Mouse (Mus musculus): Measurements from ENCODE around the gene Gm49355. TPM values are rescaled to one million over a fixed set of nuclear protein-coding genes. Genes with fewer than 3 reads are reported as not detected.
"Not testable (repeated sequence)": the region's sequence is repeated elsewhere in the genome, so short reads cannot be mapped to it uniquely, and the experiment has no call there.

The Gm49355 gene
- polyA plus RNA-seq (2015; fragmentation: Nextera tagmentation; extraction: Ambion mirVana): 0.12 and 0.23 TPM in 2 replicates

DNA sequence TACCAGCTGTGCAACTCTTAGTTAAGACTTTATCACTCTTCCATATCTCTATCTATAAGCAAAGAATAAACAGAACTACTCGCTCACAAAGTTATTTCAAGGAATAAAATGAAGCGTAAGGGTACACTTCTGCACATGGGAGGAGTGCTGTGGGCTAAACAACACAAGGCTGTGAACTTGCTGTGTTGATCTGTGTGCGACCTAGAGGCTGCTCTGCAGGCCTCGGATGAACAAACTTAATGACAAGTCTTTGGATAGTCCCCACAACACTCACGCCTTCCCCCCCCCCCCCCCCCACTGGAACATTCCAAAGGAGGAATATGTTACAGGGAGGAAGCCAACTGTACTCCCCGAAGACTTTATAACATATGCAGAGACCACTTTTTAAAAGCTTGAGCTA is at the start of gene Gm49355:
Gene Gm49355, plus strand, starts transcription at position 336 of the 400 bp plus-strand sequence.
- peak within 1 kb of the TSS; percentile 96 for H3K27ac ChIP-seq (ENCODE audit: low read depth, low read length)
- no peaks in the 10 kb centered on the region for H3K4me1 ChIP-seq (replicated peaks; ENCODE audit: control insufficient read depth, insufficient read depth, low read length)
- ATAC-seq: no peak
- H3K9me3 ChIP-seq (ENCODE audit: control insufficient read depth): no peaks in the 10 kb centered on the region
- peak within 1 kb of the TSS; percentile 62 for H3K4me2 ChIP-seq (replicated peaks; ENCODE audit: low read depth)
- peak within 1 kb of the TSS; percentile 69 for H3K4me3 ChIP-seq (ENCODE audit: low read depth, low read length)
- no peaks in the 10 kb centered on the region for H3K36me3 ChIP-seq (ENCODE audit: control insufficient read depth, insufficient read depth)
- H3K9ac ChIP-seq (ENCODE audit: low read depth, low read length): peak within 1 kb of the TSS; percentile 89
- no peak for TF ChIP-seq CTCF (IDR thresholded peaks at IDR 0.05; ENCODE audit: low read depth)
- 85% methylated on average over 5 of the region's 6 CpGs for WGBS
- H3K27me3 ChIP-seq (replicated peaks; ENCODE audit: control insufficient read depth, insufficient read depth, low read length): no peaks in the 10 kb centered on the region

GRCm38 (mm10) chr14:12243726-12244125 is 40.0 kb upstream of the Gm49355 start:
- no peak for TF ChIP-seq CTCF (IDR thresholded peaks at IDR 0.05; ENCODE audit: low read depth)
- Histone ChIP-seq H3K4me2 (replicated peaks; ENCODE audit: low read depth) (no peak overlapping the region), H3K4me3 (ENCODE audit: low read depth, low read length) (no peak overlapping the region), H3K4me1 (replicated peaks; ENCODE audit: control insufficient read depth, insufficient read depth, low read length) (no peaks in the 10 kb centered on the region), H3K27ac (ENCODE audit: low read depth, low read length) (no peak overlapping the region), H3K36me3 (ENCODE audit: control insufficient read depth, insufficient read depth) (no peaks in the 10 kb centered on the region), H3K9me3 (ENCODE audit: control insufficient read depth) (no peaks in the 10 kb centered on the region), H3K27me3 (replicated peaks; ENCODE audit: control insufficient read depth, insufficient read depth, low read length) (no peaks in the 10 kb centered on the region), H3K9ac (ENCODE audit: low read depth, low read length) (no peak overlapping the region)
- WGBS: 77% methylated on average over 4 of the region's 4 CpGs
- ATAC-seq: no peak

- 53% methylated on average over 3 of the region's 3 CpGs for WGBS
- no peak for ATAC-seq
- TF ChIP-seq CTCF (IDR thresholded peaks at IDR 0.05; ENCODE audit: low read depth): no peak
Measured at GRCm38 (mm10) chr14:12276031-12276430, 7.7 kb upstream of the Gm49355 start.

GRCm38 (mm10) chr14:12284141-12284912 is 551 bp downstream of the Gm49355 start, which contains the start of gene 3830406C13Rik:
Gene 3830406C13Rik, plus strand, starts transcription at chr14:12284173.
- Histone ChIP-seq H3K9me3 (ENCODE audit: control insufficient read depth) (no peaks in the 10 kb centered on the region), H3K4me3 (ENCODE audit: low read depth, low read length) (peak within 1 kb of the TSS; percentile 69), H3K4me2 (replicated peaks; ENCODE audit: low read depth) (peak within 1 kb of the TSS; percentile 62), H3K27me3 (replicated peaks; ENCODE audit: control insufficient read depth, insufficient read depth, low read length) (no peaks in the 10 kb centered on the region), H3K27ac (ENCODE audit: low read depth, low read length) (peak within 1 kb of the TSS; percentile 96), H3K36me3 (ENCODE audit: control insufficient read depth, insufficient read depth) (no peaks in the 10 kb centered on the region), H3K9ac (ENCODE audit: low read depth, low read length) (peak within 1 kb of the TSS; percentile 89), H3K4me1 (replicated peaks; ENCODE audit: control insufficient read depth, insufficient read depth, low read length) (no peaks in the 10 kb centered on the region)
- ATAC-seq: peak; percentile 97
- 1% methylated on average over 48 of the region's 48 CpGs for WGBS
- no peak for TF ChIP-seq CTCF (IDR thresholded peaks at IDR 0.05; ENCODE audit: low read depth)

More at GRCm38 (mm10) chr14:12276031-12276430, 7.7 kb upstream of the Gm49355 start:
- no peaks in the 10 kb centered on the region for H3K36me3 ChIP-seq (ENCODE audit: control insufficient read depth, insufficient read depth)
- H3K9ac ChIP-seq (ENCODE audit: low read depth, low read length): no peak overlapping the region
- no peak overlapping the region for H3K4me2 ChIP-seq (replicated peaks; ENCODE audit: low read depth)
- H3K27me3 ChIP-seq (replicated peaks; ENCODE audit: control insufficient read depth, insufficient read depth, low read length): no peaks in the 10 kb centered on the region
- no peak overlapping the region for H3K4me3 ChIP-seq (ENCODE audit: low read depth, low read length)
- no peaks in the 10 kb centered on the region for H3K9me3 ChIP-seq (ENCODE audit: control insufficient read depth)
- no peaks in the 10 kb centered on the region for H3K4me1 ChIP-seq (replicated peaks; ENCODE audit: control insufficient read depth, insufficient read depth, low read length)
- H3K27ac ChIP-seq (ENCODE audit: low read depth, low read length): no peak overlapping the region

DNA sequence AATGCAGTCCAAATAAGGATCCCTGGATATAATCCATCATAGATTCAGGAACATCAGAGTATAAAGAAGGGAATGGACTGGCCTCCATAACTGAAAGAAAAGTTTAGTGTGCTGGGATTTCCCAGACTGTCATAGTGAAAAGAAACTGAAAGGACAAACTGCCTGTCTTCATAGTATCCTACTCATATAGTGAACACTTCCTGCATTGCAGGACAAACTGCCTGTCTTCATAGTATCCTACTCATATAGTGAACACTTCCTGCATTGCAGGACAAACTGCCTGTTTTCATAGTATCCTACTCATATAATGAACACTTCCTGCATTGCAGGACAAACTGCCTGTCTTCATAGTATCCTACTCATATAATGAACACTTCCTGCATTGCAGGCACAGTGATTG is 6.0 kb downstream of the Gm49355 start:
- not testable (repeated sequence) for H3K9ac ChIP-seq (ENCODE audit: low read depth, low read length); H3K9me3 ChIP-seq (ENCODE audit: control insufficient read depth); H3K27ac ChIP-seq (ENCODE audit: low read depth, low read length); H3K4me1 ChIP-seq (replicated peaks; ENCODE audit: control insufficient read depth, insufficient read depth, low read length); H3K4me3 ChIP-seq (ENCODE audit: low read depth, low read length); H3K27me3 ChIP-seq (replicated peaks; ENCODE audit: control insufficient read depth, insufficient read depth, low read length); H3K4me2 ChIP-seq (replicated peaks; ENCODE audit: low read depth)
- 0 out of 2 replicates have a peak, but pooled peaks have one; percentile 47 for ATAC-seq
- peaks cover 13% of the 10 kb centered on the region; the same call in 1 of the 2 replicates for H3K36me3 ChIP-seq (ENCODE audit: control insufficient read depth, insufficient read depth)

DNA sequence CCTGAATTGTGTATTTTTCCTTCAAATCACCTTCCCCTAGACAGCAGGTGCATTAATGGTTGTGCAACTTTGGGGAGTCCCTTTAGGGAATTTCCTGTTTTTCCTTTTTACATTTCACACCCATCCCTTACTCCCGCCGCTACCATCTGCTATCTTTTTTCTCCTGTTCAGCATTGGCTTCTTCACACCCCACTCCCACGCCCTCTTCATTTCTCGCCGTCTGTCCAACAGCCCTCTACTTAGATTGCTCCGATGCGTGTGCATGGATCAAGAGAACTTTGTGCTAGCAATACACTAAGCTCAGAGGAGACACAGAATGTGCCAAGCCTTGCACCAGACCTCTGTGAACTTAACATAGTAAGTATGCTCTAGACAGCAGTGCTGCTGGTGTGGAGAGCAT is 12.6 kb downstream of the Gm49355 start:
- Histone ChIP-seq H3K9me3 (ENCODE audit: control insufficient read depth) (no peaks in the 10 kb centered on the region), H3K27me3 (replicated peaks; ENCODE audit: control insufficient read depth, insufficient read depth, low read length) (no peaks in the 10 kb centered on the region), H3K4me2 (replicated peaks; ENCODE audit: low read depth) (no peak overlapping the region), H3K4me3 (ENCODE audit: low read depth, low read length) (no peak overlapping the region), H3K4me1 (replicated peaks; ENCODE audit: control insufficient read depth, insufficient read depth, low read length) (no peaks in the 10 kb centered on the region), H3K27ac (ENCODE audit: low read depth, low read length) (no peak overlapping the region), H3K9ac (ENCODE audit: low read depth, low read length) (no peak overlapping the region), H3K36me3 (ENCODE audit: control insufficient read depth, insufficient read depth) (peaks cover 24% of the 10 kb centered on the region)
- TF ChIP-seq CTCF (IDR thresholded peaks at IDR 0.05; ENCODE audit: low read depth): no peak
- no peak for ATAC-seq
- 82% methylated on average over 7 of the region's 7 CpGs for WGBS

Data from intestine, postnatal 0 days (tissue).